Mouse (Mus musculus): Measurements from ENCODE around the gene Tsc2.

The Tsc2 gene

DNA sequence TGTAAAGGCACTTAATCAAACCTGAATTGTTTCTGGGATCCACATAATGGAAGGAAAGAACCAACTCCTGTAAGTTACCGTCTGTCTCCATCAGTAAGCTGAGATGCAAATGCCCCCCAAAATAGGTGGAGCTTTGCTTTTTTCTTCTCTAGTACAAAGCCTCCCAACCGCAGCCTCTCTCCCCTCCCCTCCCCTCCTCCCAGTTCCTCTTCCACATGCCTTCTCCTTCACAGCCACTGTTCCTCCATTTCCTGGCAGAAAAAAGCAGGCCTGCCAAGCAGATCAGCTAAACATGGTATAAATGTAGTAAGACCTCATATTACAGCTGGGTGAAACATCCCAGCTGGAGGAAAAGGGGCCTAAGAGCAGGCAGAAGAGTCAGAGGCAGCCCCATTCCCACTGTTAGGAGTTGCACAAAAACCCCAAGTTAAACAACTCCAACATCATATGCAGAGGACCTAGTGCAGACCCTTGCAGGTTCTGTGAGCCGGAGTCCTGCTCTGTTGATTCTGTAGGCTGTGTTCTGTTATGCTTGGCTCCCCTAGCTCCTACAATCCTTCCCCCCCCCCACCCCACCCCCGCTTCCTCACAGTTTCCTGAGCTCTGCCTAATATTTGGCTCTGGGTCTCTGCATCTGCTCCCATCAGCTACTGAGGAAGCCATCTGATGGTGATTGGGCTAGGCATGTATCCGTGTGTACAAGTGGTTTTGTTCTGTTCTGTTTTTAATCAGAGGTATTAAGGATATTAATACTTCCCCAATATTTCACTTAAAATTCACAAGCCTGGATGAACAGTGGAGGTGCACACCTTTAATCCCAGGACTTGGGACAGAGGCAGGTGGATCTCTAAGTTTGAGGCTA lies 48.6 kb downstream of the Tsc2 start:
- DNase-seq (ENCODE audit: low read depth, low spot score): no peak
- H3K36me3 ChIP-seq (ENCODE audit: control insufficient read depth, insufficient read depth, low read length, poor library complexity, severe bottlenecking): peaks cover 8% of the 10 kb centered on the region
- H3K27me3 ChIP-seq (ENCODE audit: control insufficient read depth, insufficient read depth, low read length, poor library complexity, severe bottlenecking): no peaks in the 10 kb centered on the region

DNA sequence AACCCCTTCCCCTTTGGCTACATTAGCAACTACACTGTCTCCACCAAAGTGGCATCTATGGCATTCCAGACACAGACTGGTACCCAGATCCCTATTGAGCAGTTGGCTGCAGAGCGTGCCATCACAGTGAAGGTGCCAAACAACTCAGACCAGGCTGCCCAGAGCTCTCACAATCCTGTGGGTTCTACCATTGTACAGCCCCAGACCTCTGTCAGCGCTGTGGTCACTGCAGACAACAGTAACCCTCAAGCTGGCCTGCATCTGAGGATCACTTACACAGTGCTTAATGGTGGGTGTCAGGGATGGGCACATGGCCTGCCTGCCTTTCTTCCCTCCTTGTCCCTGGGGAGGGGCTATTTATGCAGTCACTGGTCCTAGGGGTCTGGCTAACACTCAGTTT lies 52.1 kb downstream of the Tsc2 start:
- H3K36me3 ChIP-seq (ENCODE audit: control insufficient read depth, insufficient read depth, low read length, poor library complexity, severe bottlenecking): peaks cover 6% of the 10 kb centered on the region
- no peaks in the 10 kb centered on the region for H3K27me3 ChIP-seq (ENCODE audit: control insufficient read depth, insufficient read depth, low read length, poor library complexity, severe bottlenecking)
- no peak for DNase-seq (ENCODE audit: low read depth, low spot score)

DNA sequence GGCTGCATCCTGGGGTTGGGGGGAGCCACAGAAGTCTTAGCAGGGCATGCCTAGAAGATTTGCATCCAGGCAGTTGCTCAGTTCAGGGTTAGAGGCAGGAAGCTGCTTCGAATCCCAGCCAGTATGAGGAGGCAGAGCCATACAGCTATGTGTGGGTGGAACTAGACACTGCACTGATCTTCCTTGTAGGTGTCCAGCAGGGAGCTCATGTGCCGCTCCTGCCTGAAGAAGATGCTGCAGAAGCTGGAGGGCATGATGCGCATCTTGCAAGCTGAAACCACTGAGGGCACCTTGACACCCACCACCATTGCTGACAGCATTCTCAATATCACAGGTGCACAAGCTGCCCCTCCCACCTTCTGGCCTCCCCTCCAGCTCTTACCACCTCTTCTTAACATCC lies 52.9 kb downstream of the Tsc2 start:
- Histone ChIP-seq H3K36me3 (ENCODE audit: control insufficient read depth, insufficient read depth, low read length, poor library complexity, severe bottlenecking) (peaks cover 6% of the 10 kb centered on the region), H3K27me3 (ENCODE audit: control insufficient read depth, insufficient read depth, low read length, poor library complexity, severe bottlenecking) (no peaks in the 10 kb centered on the region)
- no peak for DNase-seq (ENCODE audit: low read depth, low spot score)

DNA sequence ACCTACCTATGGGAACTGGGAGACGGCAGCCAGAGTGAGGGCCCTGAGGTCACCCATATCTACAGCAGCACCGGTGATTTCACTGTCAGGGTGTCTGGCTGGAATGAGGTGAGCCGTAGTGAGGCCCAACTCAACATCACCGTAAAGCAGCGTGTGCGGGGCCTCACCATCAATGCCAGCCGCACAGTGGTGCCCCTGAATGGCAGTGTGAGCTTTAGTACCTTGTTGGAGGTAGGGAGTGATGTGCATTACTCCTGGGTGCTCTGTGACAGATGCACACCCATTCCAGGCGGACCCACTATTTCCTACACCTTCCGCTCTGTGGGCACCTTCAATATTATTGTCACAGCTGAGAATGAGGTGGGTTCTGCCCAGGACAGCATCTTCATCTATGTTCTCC lies 58.6 kb downstream of the Tsc2 start:
- peaks cover 2% of the 10 kb centered on the region for H3K36me3 ChIP-seq (ENCODE audit: control insufficient read depth, insufficient read depth, low read length, poor library complexity, severe bottlenecking)
- DNase-seq (ENCODE audit: low read depth, low spot score): no peak
- no peaks in the 10 kb centered on the region for H3K27me3 ChIP-seq (ENCODE audit: control insufficient read depth, insufficient read depth, low read length, poor library complexity, severe bottlenecking)

GRCm38 (mm10) chr17:24572651-24573245 lies 59.7 kb downstream of the Tsc2 start:
- peaks cover 4% of the 10 kb centered on the region for H3K36me3 ChIP-seq (ENCODE audit: control insufficient read depth, insufficient read depth, low read length, poor library complexity, severe bottlenecking)
- no peaks in the 10 kb centered on the region for H3K27me3 ChIP-seq (ENCODE audit: control insufficient read depth, insufficient read depth, low read length, poor library complexity, severe bottlenecking)
- DNase-seq (ENCODE audit: low read depth, low spot score): no peak

GRCm38 (mm10) chr17:24569837-24570236 lies 62.6 kb downstream of the Tsc2 start:
- H3K36me3 ChIP-seq (ENCODE audit: control insufficient read depth, insufficient read depth, low read length, poor library complexity, severe bottlenecking): peaks cover 4% of the 10 kb centered on the region
- no peaks in the 10 kb centered on the region for H3K27me3 ChIP-seq (ENCODE audit: control insufficient read depth, insufficient read depth, low read length, poor library complexity, severe bottlenecking)
- DNase-seq (ENCODE audit: low read depth, low spot score): no peak

DNA sequence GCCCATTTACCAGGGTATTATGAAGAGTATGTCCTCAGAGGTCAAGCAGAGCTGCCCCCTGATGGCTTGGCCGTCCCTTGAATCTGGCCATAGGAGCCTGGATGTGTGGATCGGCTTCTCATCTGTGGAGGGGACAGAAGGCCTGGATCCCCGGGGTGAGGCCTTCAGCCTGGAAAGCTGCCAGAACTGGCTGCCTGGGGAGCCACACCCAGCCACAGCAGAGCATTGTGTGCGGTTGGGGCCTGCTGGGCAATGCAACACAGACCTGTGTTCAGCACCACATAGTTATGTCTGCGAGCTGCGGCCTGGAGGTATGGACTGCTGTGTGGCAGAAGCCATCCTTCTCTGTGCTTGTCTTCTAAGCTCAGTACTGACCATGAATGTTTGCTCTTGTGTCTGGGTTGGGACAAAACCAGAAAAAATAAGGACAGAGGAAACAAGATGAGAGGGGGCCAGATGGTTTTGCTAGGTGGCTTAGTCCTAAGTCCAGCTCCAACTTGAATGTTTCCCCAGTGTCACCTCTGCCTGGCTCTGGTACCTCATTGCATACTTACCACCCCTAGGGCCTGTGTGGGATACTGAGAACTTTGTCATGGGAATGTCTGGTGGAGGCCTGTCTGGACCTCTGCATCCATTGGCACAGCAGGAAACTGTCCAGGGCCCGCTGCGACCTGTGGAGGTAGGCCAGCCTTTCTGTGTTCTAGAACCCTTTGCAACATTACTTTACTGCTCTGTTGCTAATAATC lies 65.2 kb downstream of the Tsc2 start:
- Histone ChIP-seq H3K36me3 (ENCODE audit: control insufficient read depth, insufficient read depth, low read length, poor library complexity, severe bottlenecking) (peaks cover 1% of the 10 kb centered on the region), H3K27me3 (ENCODE audit: control insufficient read depth, insufficient read depth, low read length, poor library complexity, severe bottlenecking) (no peaks in the 10 kb centered on the region)
- DNase-seq (ENCODE audit: low read depth, low spot score): no peak

- no peak for DNase-seq (ENCODE audit: low read depth, low spot score)
- H3K36me3 ChIP-seq (ENCODE audit: control insufficient read depth, insufficient read depth, low read length, poor library complexity, severe bottlenecking): peaks cover 1% of the 10 kb centered on the region
Observed at GRCm38 (mm10) chr17:24565792-24566191, 66.6 kb downstream of the Tsc2 start.

DNA sequence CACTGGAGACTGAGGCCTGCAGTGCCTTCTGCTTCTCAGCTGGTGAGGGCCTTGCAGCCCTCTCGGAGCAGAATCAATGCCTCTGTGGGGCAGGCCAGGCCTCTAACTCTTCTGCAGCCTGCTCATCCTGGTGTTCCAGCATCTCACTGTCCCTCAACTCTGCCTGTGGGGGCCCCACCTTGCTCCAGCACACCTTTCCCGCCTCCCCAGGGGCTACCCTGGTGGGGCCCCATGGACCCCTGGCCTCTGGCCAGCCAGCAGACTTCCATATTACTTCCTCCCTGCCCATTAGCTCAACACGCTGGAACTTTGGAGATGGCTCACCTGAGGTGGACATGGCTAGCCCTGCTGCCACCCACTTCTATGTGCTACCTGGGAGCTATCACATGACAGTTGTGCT lies 67.3 kb downstream of the Tsc2 start:
- no peaks in the 10 kb centered on the region for H3K27me3 ChIP-seq (ENCODE audit: control insufficient read depth, insufficient read depth, low read length, poor library complexity, severe bottlenecking)
- no peak for DNase-seq (ENCODE audit: low read depth, low spot score)
- H3K36me3 ChIP-seq (ENCODE audit: control insufficient read depth, insufficient read depth, low read length, poor library complexity, severe bottlenecking): peaks cover 1% of the 10 kb centered on the region

More at GRCm38 (mm10) chr17:24565792-24566191, 66.6 kb downstream of the Tsc2 start:
- no peaks in the 10 kb centered on the region for H3K27me3 ChIP-seq (ENCODE audit: control insufficient read depth, insufficient read depth, low read length, poor library complexity, severe bottlenecking)

- DNase-seq (ENCODE audit: low read depth, low spot score): no peak
- Histone ChIP-seq H3K36me3 (ENCODE audit: control insufficient read depth, insufficient read depth, low read length, poor library complexity, severe bottlenecking) (peaks cover 1% of the 10 kb centered on the region), H3K27me3 (ENCODE audit: control insufficient read depth, insufficient read depth, low read length, poor library complexity, severe bottlenecking) (no peaks in the 10 kb centered on the region)
Observed at GRCm38 (mm10) chr17:24564422-24564821, 68.0 kb downstream of the Tsc2 start.

DNA sequence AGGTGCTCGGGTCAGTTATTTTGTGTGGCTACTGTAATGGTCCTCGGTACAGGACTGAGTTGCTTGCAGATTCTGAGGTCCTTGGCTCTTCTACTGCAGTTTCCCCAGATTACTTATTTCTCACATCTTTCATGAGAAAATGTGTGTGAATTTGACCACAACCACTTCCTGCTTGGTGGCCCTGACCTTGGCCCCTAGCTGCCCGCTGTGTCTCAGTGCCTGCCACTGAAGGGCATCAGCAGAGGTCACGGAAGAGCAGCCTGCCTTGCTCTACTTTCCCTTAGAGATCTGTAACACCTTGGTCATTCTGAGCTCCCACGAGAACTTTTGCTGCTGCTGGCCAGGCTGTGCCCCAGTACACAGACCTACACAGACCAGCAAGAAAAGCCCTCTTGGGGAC lies 68.8 kb downstream of the Tsc2 start:
- H3K36me3 ChIP-seq (ENCODE audit: control insufficient read depth, insufficient read depth, low read length, poor library complexity, severe bottlenecking): peaks cover 1% of the 10 kb centered on the region
- DNase-seq (ENCODE audit: low read depth, low spot score): no peak
- no peaks in the 10 kb centered on the region for H3K27me3 ChIP-seq (ENCODE audit: control insufficient read depth, insufficient read depth, low read length, poor library complexity, severe bottlenecking)

- Histone ChIP-seq H3K36me3 (ENCODE audit: control insufficient read depth, insufficient read depth, low read length, poor library complexity, severe bottlenecking) (no peaks in the 10 kb centered on the region; the same call in 1 of the 2 replicates), H3K27me3 (ENCODE audit: control insufficient read depth, insufficient read depth, low read length, poor library complexity, severe bottlenecking) (no peaks in the 10 kb centered on the region)
- DNase-seq (ENCODE audit: low read depth, low spot score): no peak
Observed at GRCm38 (mm10) chr17:24561592-24561991, 70.8 kb downstream of the Tsc2 start.

DNA sequence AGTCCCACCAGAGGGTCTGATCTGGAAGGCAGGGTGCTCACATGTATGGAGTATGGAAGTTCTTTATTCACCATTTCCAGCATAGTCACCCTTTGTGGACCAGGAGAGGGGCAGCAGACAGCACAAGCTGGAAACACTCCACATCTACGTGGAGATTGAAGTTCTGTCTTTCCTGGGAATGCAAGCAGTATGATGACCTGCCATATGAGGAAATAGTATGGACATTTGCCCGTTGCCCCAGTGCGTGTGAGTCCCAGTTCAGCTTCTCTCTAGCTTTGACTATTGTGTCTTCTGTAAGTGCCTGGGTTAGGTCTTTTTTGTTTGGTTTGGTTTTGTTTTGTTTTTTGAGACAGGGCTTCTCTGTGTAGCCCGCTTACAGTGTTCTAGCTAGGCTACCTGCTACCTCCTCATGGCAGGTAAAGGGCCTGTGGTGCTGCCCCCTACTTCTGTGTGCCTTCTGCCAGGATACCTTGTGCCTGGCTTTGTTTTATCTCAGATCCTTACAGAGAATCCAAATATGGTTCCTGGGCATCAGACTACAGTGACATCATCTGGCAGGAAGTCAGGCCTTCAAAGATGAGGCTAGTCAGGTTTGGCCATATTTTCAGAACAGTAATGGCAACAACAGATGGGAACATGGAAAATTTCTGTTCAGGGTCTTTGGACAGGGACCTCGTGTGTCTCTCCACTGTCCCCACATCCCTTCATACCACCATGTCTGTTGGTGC lies 72.0 kb downstream of the Tsc2 start:
- H3K36me3 ChIP-seq (ENCODE audit: control insufficient read depth, insufficient read depth, low read length, poor library complexity, severe bottlenecking): no peaks in the 10 kb centered on the region; the same call in 1 of the 2 replicates
- no peaks in the 10 kb centered on the region for H3K27me3 ChIP-seq (ENCODE audit: control insufficient read depth, insufficient read depth, low read length, poor library complexity, severe bottlenecking)
- DNase-seq (ENCODE audit: low read depth, low spot score): no peak

DNA sequence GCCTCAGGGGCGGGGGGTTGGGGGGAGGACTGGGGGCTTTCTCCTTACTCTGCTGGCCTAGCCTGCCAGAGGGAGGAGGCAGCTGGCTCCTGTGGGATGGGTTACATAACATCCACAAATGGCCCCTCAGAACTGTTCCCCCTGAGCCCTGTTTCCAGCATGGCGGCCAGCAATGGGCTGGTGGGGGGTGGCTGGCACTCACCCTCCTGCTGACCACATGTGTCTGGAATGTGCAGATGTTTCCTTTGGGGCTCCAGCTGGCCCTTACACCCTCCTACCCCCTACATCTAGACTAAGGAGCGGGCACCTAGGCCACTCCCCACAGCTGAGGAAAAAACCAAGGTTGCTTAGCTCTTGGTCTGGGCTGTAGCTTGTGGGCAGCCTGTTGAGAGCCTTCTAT lies 73.3 kb downstream of the Tsc2 start:
- DNase-seq (ENCODE audit: low read depth, low spot score): no peak
- H3K27me3 ChIP-seq (ENCODE audit: control insufficient read depth, insufficient read depth, low read length, poor library complexity, severe bottlenecking): no peaks in the 10 kb centered on the region
- no peaks in the 10 kb centered on the region for H3K36me3 ChIP-seq (ENCODE audit: control insufficient read depth, insufficient read depth, low read length, poor library complexity, severe bottlenecking)

All from splenic B cell, adult 2 months (primary cell).